Mouse (Mus musculus): ENCODE results near the gene Snrpc.

The Snrpc gene

GRCm38 (mm10) chr17:27866737-27867136 is 28.8 kb downstream of the Snrpc start:
- DNase-seq = no peak

- DNase-seq = no peak
Measured at GRCm38 (mm10) chr17:27871851-27872250, 33.9 kb downstream of the Snrpc start.

GRCm38 (mm10) chr17:27873583-27873982 is 35.6 kb downstream of the Snrpc start:
- DNase-seq = no peak

GRCm38 (mm10) chr17:27874510-27874909 is 36.6 kb downstream of the Snrpc start:
- DNase-seq = no peak

GRCm38 (mm10) chr17:27881518-27881917 is 43.6 kb downstream of the Snrpc start:
- peak; percentile 16 for DNase-seq

GRCm38 (mm10) chr17:27883129-27883528 is 45.2 kb downstream of the Snrpc start:
- no peak for DNase-seq

- DNase-seq = no peak
Measured at GRCm38 (mm10) chr17:27883994-27884393, 46.0 kb downstream of the Snrpc start.

GRCm38 (mm10) chr17:27886499-27887210 is 48.7 kb downstream of the Snrpc start:
- no peak for DNase-seq
